ENCODE assay signal across 8 mouse cellular contexts in genomic region chr19:56722291-56722707, GRCm38 (mm10). TPM values are rescaled to one million over a fixed set of nuclear protein-coding genes. Genes with fewer than 3 reads are reported as not detected.
DNase-seq lines count a peak whose midpoint lies in the region; ATAC-seq lines count a peak whose summit lies in the region.

No protein-coding gene starts in this region.

- H3K27me3 ChIP-seq in erythroblast, embryonic 14.5 days (ENCODE audit: control insufficient read depth), result peaks cover 82% of the 10 kb centered on the region
- H3K27me3 ChIP-seq in liver, embryonic 12.5 days (replicated peaks), result peaks cover 96% of the 10 kb centered on the region
- peaks cover 32% of the 10 kb centered on the region for H3K27me3 ChIP-seq in stomach, embryonic 14.5 days (ENCODE audit: control insufficient read depth, insufficient read depth, low read length)

- H3K36me3 ChIP-seq in erythroblast, embryonic 14.5 days (ENCODE audit: control insufficient read depth), result no peaks in the 10 kb centered on the region
- H3K36me3 ChIP-seq in liver, embryonic 12.5 days, result no peaks in the 10 kb centered on the region
- no peaks in the 10 kb centered on the region for H3K36me3 ChIP-seq in stomach, embryonic 14.5 days (ENCODE audit: control insufficient read depth, insufficient read depth, low read length)

- no peak for ATAC-seq in erythroblast, adult 5-6 weeks (replicated peaks; ENCODE audit: low FRiP score, poor library complexity, severe bottlenecking)
- no peak for ATAC-seq in liver, embryonic 12.5 days
- ATAC-seq in stomach, embryonic 14.5 days (ENCODE audit: insufficient number of reproducible peaks, insufficient read depth, low FRiP score, low read depth), result no peak; the same call in 1 of the 2 replicates

- H3K9ac ChIP-seq in liver, embryonic 12.5 days, result no peak overlapping the region
- H3K9ac ChIP-seq in stomach, embryonic 14.5 days (replicated peaks; ENCODE audit: low read depth, low read length), result peak overlapping the region; percentile 36; the same call in 1 of the 2 replicates

- peak overlapping the region; percentile 65 for H3K4me2 ChIP-seq in liver, embryonic 12.5 days
- H3K4me2 ChIP-seq in stomach, embryonic 14.5 days (replicated peaks; ENCODE audit: low read depth, low read length), result peak overlapping the region; percentile 70

- WGBS in liver, embryonic 12.5 days (ENCODE audit: insufficient replicate concordance), result 1% methylated on average over 33 of the region's 48 CpGs
- WGBS in stomach, embryonic 14.5 days, result 3% methylated on average over 42 of the region's 48 CpGs

- peak; percentile 4 for DNase-seq in thymus, postnatal 25 days
- DNase-seq in thymus, postnatal 4 days, result no peak
- no peak for DNase-seq in layer of hippocampus, postnatal 25 days (ENCODE audit: extremely low spot score in 1 of 2, low spot score in 1 of 2)
- no peak for DNase-seq in urinary bladder, postnatal 4 days (ENCODE audit: low spot score in 2 of 2)

- peak overlapping the region; percentile 26 for H3K4me3 ChIP-seq in erythroblast, embryonic 14.5 days (replicated peaks)
- peak overlapping the region; percentile 47 for H3K4me3 ChIP-seq in liver, embryonic 12.5 days
- H3K4me3 ChIP-seq in stomach, embryonic 14.5 days (ENCODE audit: low read depth, low read length), result peak overlapping the region; percentile 44

- no peak overlapping the region for H3K27ac ChIP-seq in liver, embryonic 12.5 days
- H3K27ac ChIP-seq in stomach, embryonic 14.5 days (ENCODE audit: low read length), result no peak overlapping the region

- H3K4me1 ChIP-seq in erythroblast, embryonic 14.5 days (ENCODE audit: control insufficient read depth), result no peaks in the 10 kb centered on the region
- H3K4me1 ChIP-seq in liver, embryonic 12.5 days, result peaks cover 27% of the 10 kb centered on the region
- H3K4me1 ChIP-seq in stomach, embryonic 14.5 days (ENCODE audit: control insufficient read depth, insufficient read depth, low read length), result peaks cover 11% of the 10 kb centered on the region

- peaks cover 6% of the 10 kb centered on the region; the same call in 1 of the 2 replicates for H3K9me3 ChIP-seq in erythroblast, embryonic 14.5 days (ENCODE audit: control insufficient read depth, low read length)
- H3K9me3 ChIP-seq in liver, embryonic 12.5 days (replicated peaks), result no peaks in the 10 kb centered on the region
- no peaks in the 10 kb centered on the region for H3K9me3 ChIP-seq in stomach, embryonic 14.5 days (ENCODE audit: control insufficient read depth, low read depth, low read length)

RNA-seq across cellular contexts. Expression of gene Adrb1, which starts 0.3 kb away (rescaled TPM):
- polyA plus RNA-seq in erythroblast, embryonic 14.5 days (2012), result 0.02 and 0.06 TPM in 2 replicates
- not detected in 2 replicates for total RNA-seq in erythroblast, adult 5-6 weeks (2015; ENCODE audit: low replicate concordance)
- not detected in 2 replicates for total RNA-seq in erythroblast, adult 5-6 weeks (2017; ENCODE audit: low replicate concordance)
- 0.20 and 0.24 TPM in 2 replicates for polyA plus RNA-seq in liver, embryonic 12.5 days (2016; fragmentation: Nextera tagmentation; extraction: Ambion mirVana)
- 1.2 and 1.3 TPM in 2 replicates for polyA plus RNA-seq in stomach, embryonic 14.5 days (2014; fragmentation: Nextera tagmentation; extraction: Ambion mirVana)
- 10 to 100 TPM; 17.6 to 18.4 TPM for total RNA-seq in layer of hippocampus, postnatal 25 days (2021)
